Mouse (Mus musculus): Measurements from ENCODE around the gene Reep3. TPM values are rescaled to one million over a fixed set of nuclear protein-coding genes. Genes with fewer than 3 reads are reported as not detected.

The Reep3 gene
- polyA plus RNA-seq, 1 experiment from 2014 or later: 46.9 TPM

GRCm38 (mm10) chr10:67055867-67056856, 40.6 kb downstream of the Reep3 start:
- ATAC-seq (ENCODE audit: low FRiP score): no peak

GRCm38 (mm10) chr10:67053475-67053874, 43.3 kb downstream of the Reep3 start:
- 8% methylated on average over 9 of the region's 9 CpGs for WGBS
- Histone ChIP-seq H3K27me3 (no peaks in the 10 kb centered on the region), H3K9ac (no peak overlapping the region), H3K9me3 (no peaks in the 10 kb centered on the region), H3K4me3 (replicated peaks) (no peak overlapping the region), H3K4me2 (no peak overlapping the region; the same call in 1 of the 2 replicates), H3K36me3 (replicated peaks) (no peaks in the 10 kb centered on the region), H3K4me1 (peaks cover 34% of the 10 kb centered on the region), H3K27ac (peak overlapping the region; percentile 72)
- ATAC-seq (ENCODE audit: low FRiP score): 0 out of 2 replicates have a peak, but pooled peaks have one; percentile 39

More at GRCm38 (mm10) chr10:67055867-67056856, 40.6 kb downstream of the Reep3 start:
- no peaks in the 10 kb centered on the region for H3K9me3 ChIP-seq
- peak overlapping the region; percentile 57 for H3K27ac ChIP-seq
- H3K4me1 ChIP-seq: peaks cover 32% of the 10 kb centered on the region
- H3K36me3 ChIP-seq (replicated peaks): no peaks in the 10 kb centered on the region
- H3K4me3 ChIP-seq (replicated peaks): no peak overlapping the region
- no peaks in the 10 kb centered on the region for H3K27me3 ChIP-seq
- no peak overlapping the region for H3K4me2 ChIP-seq
- H3K9ac ChIP-seq: no peak overlapping the region
- WGBS: 70% methylated on average over 17 of the region's 17 CpGs

GRCm38 (mm10) chr10:67052429-67052828, 44.3 kb downstream of the Reep3 start:
- no peak for ATAC-seq (ENCODE audit: low FRiP score)
- Histone ChIP-seq H3K27ac (0 out of 2 replicates have a peak overlapping the region, but pooled peaks have one; percentile 31), H3K9ac (no peak overlapping the region), H3K9me3 (no peaks in the 10 kb centered on the region), H3K27me3 (no peaks in the 10 kb centered on the region), H3K4me2 (no peak overlapping the region), H3K4me1 (peaks cover 39% of the 10 kb centered on the region), H3K4me3 (replicated peaks) (no peak overlapping the region), H3K36me3 (replicated peaks) (no peaks in the 10 kb centered on the region)
- 84% methylated on average over 9 of the region's 9 CpGs for WGBS

GRCm38 (mm10) chr10:67051466-67051865, 45.3 kb downstream of the Reep3 start:
- Histone ChIP-seq H3K4me3 (replicated peaks) (no peak overlapping the region), H3K9me3 (no peaks in the 10 kb centered on the region), H3K36me3 (replicated peaks) (no peaks in the 10 kb centered on the region), H3K9ac (no peak overlapping the region), H3K27ac (no peak overlapping the region), H3K27me3 (no peaks in the 10 kb centered on the region), H3K4me1 (peaks cover 37% of the 10 kb centered on the region), H3K4me2 (no peak overlapping the region)
- 85% methylated on average over 5 of the region's 5 CpGs for WGBS
- ATAC-seq (ENCODE audit: low FRiP score): no peak

- Histone ChIP-seq H3K9ac (no peak overlapping the region), H3K4me2 (no peak overlapping the region), H3K27ac (no peak overlapping the region), H3K4me1 (peaks cover 33% of the 10 kb centered on the region), H3K36me3 (replicated peaks) (no peaks in the 10 kb centered on the region), H3K4me3 (replicated peaks) (no peak overlapping the region), H3K9me3 (no peaks in the 10 kb centered on the region), H3K27me3 (no peaks in the 10 kb centered on the region)
- WGBS: 74% methylated on average over 7 of the region's 7 CpGs
- ATAC-seq (ENCODE audit: low FRiP score): no peak
Observed at GRCm38 (mm10) chr10:67050766-67051165, 46.0 kb downstream of the Reep3 start.

- H3K4me1 ChIP-seq: peaks cover 44% of the 10 kb centered on the region
- H3K27ac ChIP-seq: no peak overlapping the region
- H3K27me3 ChIP-seq: no peaks in the 10 kb centered on the region
- H3K36me3 ChIP-seq (replicated peaks): no peaks in the 10 kb centered on the region
- no peak for ATAC-seq (ENCODE audit: low FRiP score)
- 86% methylated on average over 7 of the region's 7 CpGs for WGBS
- H3K9ac ChIP-seq: no peak overlapping the region
- H3K9me3 ChIP-seq: no peaks in the 10 kb centered on the region
- H3K4me2 ChIP-seq: no peak overlapping the region
- H3K4me3 ChIP-seq (replicated peaks): no peak overlapping the region
Observed at GRCm38 (mm10) chr10:67049621-67050020, 47.1 kb downstream of the Reep3 start.

- Histone ChIP-seq H3K9ac (no peak overlapping the region), H3K4me1 (peaks cover 46% of the 10 kb centered on the region), H3K4me2 (no peak overlapping the region), H3K4me3 (replicated peaks) (no peak overlapping the region), H3K36me3 (replicated peaks) (no peaks in the 10 kb centered on the region), H3K27me3 (no peaks in the 10 kb centered on the region), H3K9me3 (no peaks in the 10 kb centered on the region), H3K27ac (no peak overlapping the region)
- WGBS: 94% methylated on average over 13 of the region's 13 CpGs
- ATAC-seq (ENCODE audit: low FRiP score): no peak
Observed at GRCm38 (mm10) chr10:67048871-67049615, 47.7 kb downstream of the Reep3 start.

GRCm38 (mm10) chr10:67047712-67048645, 48.8 kb downstream of the Reep3 start:
- H3K4me3 ChIP-seq (replicated peaks): no peak overlapping the region
- no peak overlapping the region for H3K9ac ChIP-seq
- WGBS: 86% methylated on average over 18 of the region's 18 CpGs
- H3K4me1 ChIP-seq: peaks cover 48% of the 10 kb centered on the region
- H3K4me2 ChIP-seq: no peak overlapping the region
- H3K27ac ChIP-seq: no peak overlapping the region
- 0 out of 2 replicates have a peak, but pooled peaks cover 5% of the 10 kb centered on the region for H3K36me3 ChIP-seq (replicated peaks)
- H3K9me3 ChIP-seq: no peaks in the 10 kb centered on the region
- H3K27me3 ChIP-seq: no peaks in the 10 kb centered on the region
- no peak for ATAC-seq (ENCODE audit: low FRiP score)

- Histone ChIP-seq H3K4me3 (replicated peaks) (no peak overlapping the region), H3K4me1 (peaks cover 32% of the 10 kb centered on the region), H3K9ac (no peak overlapping the region), H3K4me2 (no peak overlapping the region), H3K9me3 (no peaks in the 10 kb centered on the region), H3K36me3 (replicated peaks) (0 out of 2 replicates have a peak, but pooled peaks cover 5% of the 10 kb centered on the region), H3K27ac (peak overlapping the region; percentile 19; the same call in 1 of the 2 replicates), H3K27me3 (no peaks in the 10 kb centered on the region)
- 53% methylated on average over 12 of the region's 12 CpGs for WGBS
- ATAC-seq (ENCODE audit: low FRiP score): peak; percentile 31; the same call in 1 of the 2 replicates
Observed at GRCm38 (mm10) chr10:67045192-67045899, 51.4 kb downstream of the Reep3 start.

GRCm38 (mm10) chr10:67044346-67044745, 52.4 kb downstream of the Reep3 start:
- WGBS: 77% methylated on average over 5 of the region's 5 CpGs
- Histone ChIP-seq H3K9ac (no peak overlapping the region), H3K9me3 (no peaks in the 10 kb centered on the region), H3K27me3 (no peaks in the 10 kb centered on the region), H3K4me2 (no peak overlapping the region), H3K36me3 (replicated peaks) (0 out of 2 replicates have a peak, but pooled peaks cover 5% of the 10 kb centered on the region), H3K27ac (no peak overlapping the region), H3K4me1 (peaks cover 32% of the 10 kb centered on the region), H3K4me3 (replicated peaks) (no peak overlapping the region)
- ATAC-seq (ENCODE audit: low FRiP score): no peak

GRCm38 (mm10) chr10:67043236-67043635, 53.5 kb downstream of the Reep3 start:
- no peak overlapping the region for H3K27ac ChIP-seq
- no peak for ATAC-seq (ENCODE audit: low FRiP score)
- WGBS: 83% methylated on average over 7 of the region's 7 CpGs

More at GRCm38 (mm10) chr10:67043236-67043635, 53.5 kb downstream of the Reep3 start:
- no peaks in the 10 kb centered on the region for H3K27me3 ChIP-seq
- H3K4me2 ChIP-seq: no peak overlapping the region
- H3K9me3 ChIP-seq: no peaks in the 10 kb centered on the region
- 0 out of 2 replicates have a peak, but pooled peaks cover 5% of the 10 kb centered on the region for H3K36me3 ChIP-seq (replicated peaks)
- H3K4me1 ChIP-seq: peaks cover 31% of the 10 kb centered on the region
- H3K4me3 ChIP-seq (replicated peaks): no peak overlapping the region
- H3K9ac ChIP-seq: no peak overlapping the region

Data from forebrain, embryonic 12.5 days (tissue).